Mouse (Mus musculus) adrenal gland, adult 8-10 months (tissue): Measurements from ENCODE around the gene Rogdi. TPM values are rescaled to one million over a fixed set of nuclear protein-coding genes. Genes with fewer than 3 reads are reported as not detected.
A peak's percentile ranks its signal among the peaks of the same experiment; 100 is the strongest.

ENCODE experiments used
- DNase-seq: peaks from one replicate; pipeline ENCODE4 v3.0.0; 2022
- total RNA-seq, 4 experiments: library from RNA; stranded (reverse); gene quantifications; 2 replicates each; pipeline ENCODE4 v1.2.4; 2022

The Rogdi gene
- 10 to 100 TPM; 24.3 to 50.0 (median 36.7) TPM for total RNA-seq

- DNase-seq, result peak; percentile 99
Observed at GRCm38 (mm10) chr16:5013054-5013838, at the start of gene Rogdi. Gene Rogdi (minus strand): TSS chr16:5013553.

DNA sequence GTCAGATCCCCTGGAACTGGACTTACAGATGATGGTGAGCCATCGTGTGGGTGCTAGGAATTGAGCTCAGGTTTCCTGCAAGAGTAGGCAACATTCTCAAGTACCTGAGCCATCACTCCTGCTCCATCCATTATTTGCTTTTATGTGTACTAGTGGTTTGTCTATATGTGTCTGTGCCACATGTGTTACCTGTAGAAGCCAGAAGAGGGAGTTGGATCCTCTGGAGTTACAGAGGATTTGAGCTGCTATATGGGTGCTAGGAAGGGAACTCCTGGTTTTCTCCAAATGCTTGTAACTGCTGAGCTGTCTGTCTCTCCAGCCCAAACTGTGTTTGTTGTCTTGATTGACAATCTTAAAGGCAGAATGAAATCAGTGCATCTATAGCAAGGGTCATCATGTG is 44.8 kb upstream of the Rogdi start:
- DNase-seq, result no peak

GRCm38 (mm10) chr16:5050251-5051110 is 37.1 kb upstream of the Rogdi start:
- peak; percentile 68 for DNase-seq

- DNase-seq, result peak; percentile 99
Observed at GRCm38 (mm10) chr16:5049774-5050234, 36.5 kb upstream of the Rogdi start, which contains the start of the genes Glyr1 and Ubn1. Gene Glyr1 (minus strand): TSS chr16:5049863. Gene Ubn1 (plus strand): TSS chr16:5050057.

DNA sequence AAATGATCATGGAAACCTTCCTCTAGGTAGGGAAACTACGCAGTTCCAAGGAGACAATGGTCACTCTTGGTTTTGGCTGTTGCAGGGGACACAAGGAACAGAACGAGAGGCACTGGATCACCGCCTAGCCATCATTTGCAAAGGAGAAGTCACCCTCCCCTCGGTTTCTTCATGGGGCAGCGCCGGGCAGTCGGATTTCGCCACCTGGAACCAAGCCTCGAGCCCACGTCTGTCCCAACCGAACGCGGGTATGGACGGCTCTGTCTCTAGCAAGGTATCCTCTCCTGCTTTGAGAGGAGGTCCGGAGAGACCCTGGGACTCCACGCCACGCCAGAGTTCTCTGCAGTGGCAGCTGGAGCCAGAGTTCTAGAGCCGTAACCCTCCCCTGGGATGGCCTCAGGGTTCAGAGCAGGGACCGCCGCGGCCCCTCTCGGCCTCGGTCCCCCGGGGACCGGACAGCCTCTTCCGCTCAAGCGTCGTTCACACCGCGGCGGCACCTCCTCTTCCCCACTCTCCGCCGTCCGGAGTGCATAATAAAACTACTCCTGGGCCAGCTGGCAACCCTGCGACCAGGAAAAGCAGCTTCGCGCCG is 35.9 kb upstream of the Rogdi start:
- DNase-seq, result no peak

DNA sequence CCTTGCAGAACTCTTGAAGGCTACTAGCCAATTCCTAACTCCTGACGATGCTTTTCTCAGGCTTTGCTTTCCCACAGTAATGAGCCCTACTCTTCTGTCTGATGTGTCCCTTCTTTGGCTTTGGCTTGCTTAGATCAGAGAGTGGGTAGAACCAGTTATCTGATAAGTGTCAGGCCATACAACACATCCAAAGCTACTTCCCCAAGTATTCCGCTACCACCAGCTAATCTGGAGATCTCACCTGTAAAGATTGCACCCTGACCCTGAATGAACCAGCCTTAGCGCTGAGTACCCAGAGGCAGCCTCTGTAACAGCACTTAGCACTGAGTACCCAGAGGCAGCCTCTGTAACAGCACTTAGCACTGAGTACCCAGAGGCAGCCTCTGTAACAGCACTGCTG is 32.0 kb upstream of the Rogdi start:
- DNase-seq, result no peak

DNA sequence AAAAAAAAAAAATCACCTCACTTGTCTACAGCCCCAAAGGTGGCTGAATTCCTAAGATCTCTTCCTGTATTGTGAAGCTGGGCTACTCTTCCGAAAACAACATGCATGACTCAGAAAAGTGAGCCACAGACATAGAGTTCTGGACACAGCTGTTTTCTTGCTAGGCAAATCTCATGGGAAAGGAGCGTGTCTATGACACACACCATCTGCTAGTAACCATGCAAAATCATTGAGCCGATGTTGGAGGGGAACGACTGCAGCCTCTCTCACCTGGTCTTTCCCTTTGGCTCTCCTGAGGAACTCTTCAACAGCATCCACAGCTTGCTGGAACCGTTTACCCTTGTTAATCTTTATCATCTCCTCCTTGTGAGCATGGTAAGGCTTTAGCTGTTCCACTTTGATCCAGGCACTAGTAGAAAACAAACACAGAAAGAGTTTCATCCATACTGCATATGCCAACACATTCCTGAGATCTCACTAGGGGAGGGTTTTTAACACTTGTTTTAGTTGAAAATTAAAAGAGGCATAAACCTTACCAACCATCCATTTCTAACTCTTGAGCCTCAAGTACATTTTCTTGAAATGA is 23.4 kb upstream of the Rogdi start:
- DNase-seq, result no peak

- no peak for DNase-seq
Observed at GRCm38 (mm10) chr16:5035591-5035990, 22.2 kb upstream of the Rogdi start.

- no peak for DNase-seq
Observed at GRCm38 (mm10) chr16:5029847-5030246, 16.5 kb upstream of the Rogdi start.

DNA sequence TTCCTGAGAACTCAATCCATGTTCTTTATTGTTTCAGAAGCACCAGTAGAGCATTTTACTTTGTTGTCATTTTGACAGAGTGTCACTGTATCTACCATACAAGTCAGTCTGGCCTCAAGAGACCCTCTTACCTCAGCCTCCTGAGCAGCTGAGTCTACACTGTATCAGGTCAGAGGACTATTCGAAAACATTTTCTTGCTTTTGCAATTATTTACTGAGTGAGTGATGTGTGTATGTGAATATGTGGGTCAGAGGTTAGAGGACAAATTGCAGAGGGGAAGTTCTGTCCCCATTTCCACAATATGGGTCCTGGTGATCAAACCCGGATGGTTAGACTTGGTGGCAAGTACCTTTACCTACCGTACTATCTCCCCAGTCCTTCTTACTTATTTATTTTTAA is 10.7 kb upstream of the Rogdi start:
- DNase-seq, result no peak

DNA sequence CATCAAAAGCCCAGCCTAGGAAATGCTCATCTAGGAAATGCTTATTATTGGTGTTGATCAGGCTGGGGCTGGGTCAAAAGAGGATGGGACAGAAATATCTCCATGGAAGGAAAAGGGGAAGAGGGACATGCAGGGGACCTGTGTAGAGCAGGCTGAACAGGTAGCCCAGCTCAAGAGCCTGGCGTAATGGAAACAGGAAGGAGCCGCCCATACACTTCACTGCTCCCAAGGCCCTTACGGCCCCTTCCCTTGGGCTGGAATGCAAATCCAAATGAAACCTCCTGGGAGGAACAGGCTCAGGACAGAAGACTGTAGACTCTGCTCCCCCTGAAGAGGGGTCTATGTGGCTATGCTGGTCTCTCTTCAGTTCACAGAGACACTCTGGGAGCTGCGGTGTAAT is 1.2 kb upstream of the Rogdi start:
- no peak for DNase-seq

DNA sequence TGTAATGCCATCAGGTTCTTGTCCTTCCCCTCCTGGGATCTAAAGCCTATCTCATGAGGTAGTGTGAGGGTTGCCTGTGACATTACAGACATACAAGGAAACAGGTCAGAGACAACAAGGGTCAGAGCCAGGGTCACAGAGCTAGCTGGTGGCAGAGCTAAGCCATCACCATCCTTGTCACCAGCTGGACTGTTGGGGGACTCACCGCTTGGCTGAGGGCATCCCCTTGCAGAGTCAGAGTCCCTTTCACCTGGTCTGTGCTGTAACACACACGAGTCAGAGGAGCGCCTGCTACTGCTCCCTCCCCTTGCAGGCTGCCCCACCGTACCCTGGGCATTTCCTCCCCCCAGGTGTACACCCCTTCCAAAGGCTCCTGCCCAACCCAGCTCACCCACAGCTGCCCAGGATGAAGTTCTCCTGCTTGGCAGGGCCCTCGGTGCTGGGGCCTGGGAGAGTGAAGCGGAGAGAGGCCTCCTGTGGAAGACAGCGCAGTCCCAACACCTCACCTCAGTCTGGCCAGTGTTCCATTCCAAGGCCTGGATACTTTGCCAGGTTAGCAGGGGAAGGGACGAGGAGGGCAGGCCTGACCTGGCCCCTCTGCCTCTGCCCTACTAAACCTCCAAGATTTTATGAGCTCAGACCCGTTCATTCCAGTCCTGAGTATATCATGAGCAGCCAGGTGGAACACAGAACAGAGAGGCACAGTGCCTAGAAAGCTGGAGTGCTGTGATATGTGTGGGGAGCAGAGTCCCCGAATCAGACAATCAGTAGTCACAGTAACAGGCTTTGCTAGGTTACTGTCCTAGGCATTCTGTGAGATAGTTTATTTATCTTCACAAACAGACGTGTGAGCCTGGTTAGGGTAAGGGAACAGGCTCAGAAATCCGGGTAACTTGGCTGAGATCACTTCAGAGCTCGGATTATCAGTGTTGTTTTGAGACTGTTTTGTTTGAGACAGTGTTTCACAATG is 1.0 kb downstream of the Rogdi start:
- no peak for DNase-seq

DNA sequence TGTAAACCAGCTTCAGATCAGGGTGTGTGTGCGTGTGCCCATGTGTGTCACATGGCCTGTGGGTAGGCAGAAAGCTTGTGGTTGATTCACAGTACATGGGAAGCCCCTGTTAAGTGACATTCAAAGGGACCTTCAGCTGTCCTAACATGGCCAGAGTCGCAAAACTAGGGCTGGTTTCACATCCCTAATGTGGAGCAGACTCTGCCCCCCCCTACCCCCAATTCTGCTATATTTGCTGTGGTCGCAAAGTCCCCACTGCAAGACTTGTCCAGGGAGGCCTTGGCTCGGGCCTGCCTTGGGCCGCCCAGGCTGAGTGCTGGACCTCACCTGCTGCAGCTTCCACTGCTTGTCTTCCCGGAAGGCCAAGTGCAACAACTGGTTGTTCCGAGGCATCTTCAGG is 2.1 kb downstream of the Rogdi start:
- DNase-seq, result no peak

GRCm38 (mm10) chr16:5010371-5010935 is 2.9 kb downstream of the Rogdi start:
- DNase-seq, result no peak

- DNase-seq, result no peak
Observed at GRCm38 (mm10) chr16:5008076-5008475, 5.3 kb downstream of the Rogdi start.

- no peak for DNase-seq
Observed at GRCm38 (mm10) chr16:5007492-5007891, 5.9 kb downstream of the Rogdi start.

DNA sequence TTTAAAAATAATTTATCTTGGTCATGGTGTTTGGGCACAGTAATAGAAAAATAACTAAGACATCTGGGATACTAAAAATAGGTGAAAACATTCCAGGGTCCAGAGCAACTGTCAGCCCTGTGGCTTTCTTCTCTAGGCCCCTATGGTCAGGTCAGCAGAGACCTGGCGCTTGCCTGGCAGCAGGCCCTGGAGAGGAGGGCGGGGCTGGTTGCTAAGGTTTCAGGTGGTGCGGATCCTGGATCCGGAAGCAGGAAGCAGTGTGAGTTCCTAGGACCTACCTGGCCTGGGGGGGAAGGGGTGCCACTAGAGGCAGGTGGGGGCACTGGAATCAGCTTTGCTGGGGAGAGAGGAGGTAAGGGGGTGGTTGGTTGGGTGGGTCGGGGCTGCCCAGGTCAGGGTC is 6.3 kb downstream of the Rogdi start, which contains the start of gene Smim22:
Gene Smim22, plus strand, starts transcription at position 222 of the 400 bp plus-strand sequence.
- DNase-seq, result no peak

- no peak for DNase-seq
Observed at GRCm38 (mm10) chr16:5000611-5001010, 12.7 kb downstream of the Rogdi start.

DNA sequence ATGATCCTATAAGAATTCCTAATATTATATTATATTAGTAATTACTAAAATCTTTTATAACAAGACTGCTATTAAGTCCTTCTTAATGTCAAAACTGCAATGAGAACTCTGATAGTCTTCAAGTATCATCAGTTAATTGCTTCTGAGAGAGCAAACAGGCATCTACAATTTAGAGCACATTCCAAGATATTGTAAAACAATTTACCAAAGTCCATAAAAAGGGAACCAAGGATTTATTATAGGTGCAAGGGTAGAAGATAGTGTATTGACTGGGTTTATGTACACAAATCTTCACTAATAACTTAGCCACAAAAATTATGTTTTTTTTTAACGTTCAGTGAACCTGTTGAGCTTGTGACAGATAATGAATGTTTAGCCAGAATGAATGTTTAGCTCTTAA is 14.4 kb downstream of the Rogdi start:
- DNase-seq, result no peak

DNA sequence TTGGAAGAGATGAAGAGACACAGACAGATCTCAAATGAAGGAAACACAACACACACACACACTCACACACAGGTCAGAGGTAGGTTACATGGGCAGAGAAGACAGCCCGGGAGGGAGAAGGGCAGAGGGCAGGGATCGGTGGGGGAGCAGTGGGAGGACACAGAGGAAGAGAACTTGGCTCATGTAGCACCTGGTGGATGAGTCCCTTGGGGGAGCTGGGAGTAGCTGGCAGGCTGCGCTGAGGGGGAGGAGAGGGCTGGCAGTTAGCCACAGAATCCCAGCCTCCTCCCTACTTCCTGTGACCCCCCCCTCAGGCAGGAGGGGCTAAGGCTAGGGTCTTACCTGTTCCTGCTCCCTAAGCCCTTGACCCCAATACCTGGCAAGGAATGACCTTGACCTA is 15.8 kb downstream of the Rogdi start, which contains the start of gene Sept12:
Gene Sept12, minus strand, starts transcription at position 300 of the 400 bp plus-strand sequence.
- DNase-seq, result no peak

- DNase-seq, result no peak
Observed at GRCm38 (mm10) chr16:4993276-4993675, 20.1 kb downstream of the Rogdi start.
